Mouse (Mus musculus): Measurements from ENCODE around the gene Galnt15.
A peak's percentile ranks its signal among the peaks of the same experiment; 100 is the strongest.
"Not testable (repeated sequence)": the region's sequence is repeated elsewhere in the genome, so short reads cannot be mapped to it uniquely, and the experiment has no call there.

Gene Galnt15

DNA sequence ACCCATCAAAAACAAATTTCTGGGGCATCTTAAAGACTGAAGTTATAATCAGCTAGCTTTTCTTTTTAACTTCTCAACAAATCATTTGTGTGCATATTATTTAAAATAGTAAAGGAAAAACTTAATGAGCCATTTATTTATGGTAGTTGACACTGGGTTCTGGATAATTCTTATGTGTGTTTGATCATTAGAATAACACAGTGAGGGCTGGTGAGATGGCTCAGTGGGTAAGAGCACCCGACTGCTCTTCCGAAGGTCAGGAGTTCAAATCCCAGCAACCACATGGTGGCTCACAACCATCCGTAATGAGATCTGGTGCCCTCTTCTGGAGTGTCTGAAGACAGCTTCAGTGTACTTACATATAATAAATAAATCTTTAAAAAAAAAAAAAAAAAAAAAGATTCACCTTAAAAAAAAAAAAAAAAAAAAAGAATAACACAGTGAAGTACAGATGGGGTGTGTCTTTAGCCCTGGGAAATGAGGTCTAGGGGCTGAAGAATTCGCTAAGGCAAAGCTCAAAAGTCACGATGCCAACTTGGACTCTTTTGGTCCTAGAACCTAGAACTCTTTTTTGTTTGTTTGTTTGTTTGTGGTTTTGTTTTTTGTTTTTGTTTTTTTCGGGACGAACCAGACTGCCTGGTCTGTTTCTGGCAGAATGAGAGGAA, 58.9 kb downstream of the Galnt15 start:
- not testable (repeated sequence) for DNase-seq (ENCODE audit: low read depth, low spot score)

DNA sequence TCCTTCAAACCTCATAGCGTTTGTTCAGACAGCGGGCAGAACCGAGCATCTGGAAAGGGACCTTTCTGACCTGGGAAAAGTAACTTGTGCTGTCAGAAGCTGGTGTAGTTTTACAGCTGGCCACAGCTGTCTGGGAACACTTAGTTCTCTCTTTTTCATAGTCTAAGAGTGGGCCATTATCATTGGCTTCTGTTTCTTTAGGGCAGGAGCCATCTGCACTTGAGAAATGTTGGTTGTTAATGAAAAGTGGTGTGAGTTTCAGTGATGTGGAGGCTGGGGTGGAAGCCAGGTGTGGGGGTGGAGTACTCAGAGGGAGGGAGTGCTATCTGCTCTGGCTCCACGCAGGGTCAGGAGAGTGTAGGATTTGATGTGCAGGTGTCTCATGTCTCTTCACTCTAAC, 62.3 kb downstream of the Galnt15 start:
- peak; percentile 61 for DNase-seq (ENCODE audit: low read depth, low spot score)

GRCm38 (mm10) chr14:32091704-32092103, 62.9 kb downstream of the Galnt15 start:
- no peak for DNase-seq (ENCODE audit: low read depth, low spot score)

GRCm38 (mm10) chr14:32093018-32093417, 64.2 kb downstream of the Galnt15 start:
- DNase-seq (ENCODE audit: low read depth, low spot score): no peak

DNA sequence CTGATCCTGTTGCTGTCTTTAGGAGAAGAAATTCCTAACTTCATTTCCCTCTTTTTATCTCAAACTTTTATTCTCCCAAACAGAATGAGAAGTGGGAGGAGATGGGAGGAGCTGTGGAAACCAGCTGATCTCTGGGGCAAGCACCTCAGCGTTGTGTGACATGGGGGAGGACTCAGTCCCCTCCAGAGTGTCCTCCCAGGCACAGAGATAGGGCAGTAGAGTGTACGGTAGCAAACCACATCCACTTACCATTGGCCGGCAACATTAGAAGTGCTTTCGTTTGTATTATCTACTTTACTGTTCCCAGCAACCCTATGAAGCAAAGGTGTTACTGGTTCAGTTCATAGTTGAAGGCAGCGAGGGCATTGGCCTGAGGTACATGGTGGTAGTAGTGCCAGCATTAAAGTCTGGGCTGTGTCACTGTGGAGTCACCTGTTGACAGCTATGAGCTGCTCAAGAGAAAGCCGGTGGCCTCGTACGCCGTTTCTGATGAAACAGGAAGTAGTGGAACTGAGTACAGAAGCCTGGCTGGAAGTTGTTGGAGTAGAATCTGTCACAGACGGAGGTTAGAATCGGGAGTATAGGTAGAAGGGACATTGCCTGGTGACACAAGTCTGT, 64.8 kb downstream of the Galnt15 start:
- DNase-seq (ENCODE audit: low read depth, low spot score): no peak

- no peak for DNase-seq (ENCODE audit: low read depth, low spot score)
Measured at GRCm38 (mm10) chr14:32095646-32096045, 66.9 kb downstream of the Galnt15 start.

DNA sequence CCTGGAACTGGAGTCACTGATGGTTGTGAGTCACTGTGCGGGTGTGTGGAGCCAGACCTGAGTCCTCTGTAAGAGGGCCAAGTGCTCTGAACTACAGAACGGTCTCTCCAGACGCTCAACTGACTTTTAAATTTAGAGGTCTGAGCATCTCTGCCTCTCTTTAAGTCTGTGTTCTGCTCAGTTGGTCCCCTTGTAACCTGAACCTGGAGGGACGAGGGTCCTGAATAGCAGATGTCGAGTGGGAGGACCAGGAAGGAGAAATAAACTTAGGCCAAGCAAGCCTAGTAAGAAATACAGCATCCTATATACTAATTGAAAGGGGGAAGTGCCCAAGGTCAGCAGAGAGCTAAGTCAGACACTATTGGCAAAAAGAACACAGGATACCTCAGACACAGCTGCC, 68.0 kb downstream of the Galnt15 start:
- DNase-seq (ENCODE audit: low read depth, low spot score): no peak

- DNase-seq (ENCODE audit: low read depth, low spot score): no peak
Measured at GRCm38 (mm10) chr14:32097691-32098090, 68.9 kb downstream of the Galnt15 start.

DNA sequence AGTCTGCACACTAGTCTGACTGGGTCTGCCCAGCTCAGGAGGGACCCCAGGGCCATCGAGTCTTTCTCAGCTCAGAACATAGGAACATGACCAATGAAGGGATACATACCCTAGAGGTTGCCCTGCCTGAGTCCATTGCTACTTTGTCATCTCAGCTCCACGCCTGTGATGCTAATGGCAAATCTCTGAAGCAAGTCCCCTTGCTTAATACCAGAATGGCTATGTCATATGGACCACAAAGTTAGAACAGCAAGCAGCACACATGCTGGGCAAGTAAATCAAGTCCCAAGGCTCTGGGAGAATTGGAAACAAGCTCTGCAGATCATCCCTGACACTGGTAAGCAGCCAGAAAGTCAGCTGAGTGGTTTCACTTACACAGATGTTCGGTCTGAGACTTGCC, 70.2 kb downstream of the Galnt15 start:
- no peak for DNase-seq (ENCODE audit: low read depth, low spot score)

- DNase-seq (ENCODE audit: low read depth, low spot score): no peak
Measured at GRCm38 (mm10) chr14:32103556-32103955, 74.8 kb downstream of the Galnt15 start.

GRCm38 (mm10) chr14:32105663-32106062, 76.9 kb downstream of the Galnt15 start:
- DNase-seq (ENCODE audit: low read depth, low spot score): no peak

DNA sequence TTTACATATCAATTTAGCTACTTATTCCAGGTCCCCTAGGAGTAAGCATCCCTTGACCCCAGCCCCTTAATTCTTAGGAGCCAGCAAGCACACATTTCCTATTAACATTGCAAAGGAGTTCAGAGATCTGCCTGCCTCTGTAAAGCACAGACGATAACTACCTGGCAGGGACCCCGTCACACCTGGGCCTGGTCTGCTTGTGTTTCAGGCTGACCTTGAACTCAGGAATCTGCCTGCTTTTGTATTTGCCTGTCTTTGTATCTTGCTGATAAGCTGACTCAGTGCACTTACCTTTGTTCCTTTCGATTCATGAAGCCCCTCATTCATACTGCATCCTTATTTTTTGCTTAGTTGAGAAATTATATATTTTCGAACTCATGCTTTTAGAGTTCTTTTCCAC, 78.1 kb downstream of the Galnt15 start:
- no peak for DNase-seq (ENCODE audit: low read depth, low spot score)

Measured in forelimb bud, embryonic 11.5 days (tissue).